Mouse (Mus musculus) cortical plate, adult 2 months (tissue): ENCODE measurements around the gene Dnah2. TPM values are rescaled to one million over a fixed set of nuclear protein-coding genes. Genes with fewer than 3 reads are reported as not detected.

Experiments
- H3K27ac ChIP-seq: fragments of 200-500 bp; 2 replicates; pipeline ENCODE4 v1.5.1; 2012; ENCODE audit warnings: low read length, control low read depth, inconsistent platforms; ENCODE audit not compliant: insufficient read depth
- H3K4me1 ChIP-seq: fragments of 200-500 bp; 2 replicates; pipeline ENCODE4 v1.6.1; 2011; ENCODE audit warnings: low read length; ENCODE audit not compliant: control insufficient read depth, insufficient read depth
- H3K4me3 ChIP-seq: fragments of 200-500 bp; 2 replicates; pipeline ENCODE4 v1.5.1; 2011; ENCODE audit warnings: mild to moderate bottlenecking, low read length, control low read depth; ENCODE audit not compliant: insufficient read depth
- CTCF ChIP-seq: fragments of 200-500 bp; IDR thresholded peaks from 2 replicates; pipeline ENCODE4 v1.5.1; 2011; ENCODE audit warnings: mild to moderate bottlenecking, control low read depth, low read length; ENCODE audit not compliant: insufficient read depth; ENCODE audit errors: extremely low read depth
- POLR2A ChIP-seq: fragments of 200-500 bp; IDR thresholded peaks from 2 replicates; pipeline ENCODE4 v1.6.1; 2011; ENCODE audit warnings: mild to moderate bottlenecking, low read length, control low read depth; ENCODE audit not compliant: insufficient read depth; ENCODE audit errors: extremely low read depth
- polyA plus RNA-seq: library from polyadenylated mRNA; depleted of rRNA; stranded (reverse); fragments of >200 nt; gene quantifications from 2 replicates; pipeline ENCODE4 v1.2.3, GENCODE M21; 2012

Dnah2 gene
- polyA plus RNA-seq, 1 experiment, result 1.6 TPM

- H3K4me1 ChIP-seq, result no peaks in the 10 kb centered on the region
- H3K27ac ChIP-seq, result no peak overlapping the region
- no peak for TF ChIP-seq POLR2A
- no peak for TF ChIP-seq CTCF
- H3K4me3 ChIP-seq, result no peak overlapping the region
Measured at GRCm38 (mm10) chr11:69516151-69516640, 32.7 kb downstream of the Dnah2 start.

- H3K4me3 ChIP-seq, result no peak overlapping the region
- no peak overlapping the region for H3K27ac ChIP-seq
- no peaks in the 10 kb centered on the region for H3K4me1 ChIP-seq
- TF ChIP-seq POLR2A, result no peak
- peak; percentile 97 for TF ChIP-seq CTCF
Measured at GRCm38 (mm10) chr11:69513840-69514239, 35.1 kb downstream of the Dnah2 start.

GRCm38 (mm10) chr11:69510796-69511496 is 38.0 kb downstream of the Dnah2 start:
- TF ChIP-seq CTCF (no peak), POLR2A (no peak)
- Histone ChIP-seq H3K4me1 (no peaks in the 10 kb centered on the region), H3K27ac (no peak overlapping the region), H3K4me3 (no peak overlapping the region)

GRCm38 (mm10) chr11:69503863-69504280 is 45.0 kb downstream of the Dnah2 start:
- Histone ChIP-seq H3K4me3 (no peak overlapping the region), H3K27ac (no peak overlapping the region), H3K4me1 (no peaks in the 10 kb centered on the region)
- TF ChIP-seq CTCF, result no peak
- no peak for TF ChIP-seq POLR2A

GRCm38 (mm10) chr11:69501555-69501954 is 47.4 kb downstream of the Dnah2 start:
- TF ChIP-seq CTCF (no peak), POLR2A (no peak)
- H3K4me3 ChIP-seq, result no peak overlapping the region
- H3K4me1 ChIP-seq, result no peaks in the 10 kb centered on the region
- no peak overlapping the region for H3K27ac ChIP-seq

- Histone ChIP-seq H3K4me1 (no peaks in the 10 kb centered on the region), H3K27ac (no peak overlapping the region), H3K4me3 (no peak overlapping the region)
- TF ChIP-seq CTCF (no peak), POLR2A (no peak)
Measured at GRCm38 (mm10) chr11:69499140-69499539, 49.8 kb downstream of the Dnah2 start.

GRCm38 (mm10) chr11:69491711-69492110 is 57.2 kb downstream of the Dnah2 start:
- Histone ChIP-seq H3K4me1 (no peaks in the 10 kb centered on the region), H3K27ac (no peak overlapping the region), H3K4me3 (no peak overlapping the region)
- TF ChIP-seq POLR2A (no peak), CTCF (no peak)

GRCm38 (mm10) chr11:69490898-69491297 is 58.0 kb downstream of the Dnah2 start:
- no peak overlapping the region for H3K27ac ChIP-seq
- no peaks in the 10 kb centered on the region for H3K4me1 ChIP-seq
- TF ChIP-seq CTCF, result no peak
- TF ChIP-seq POLR2A, result no peak
- no peak overlapping the region for H3K4me3 ChIP-seq

GRCm38 (mm10) chr11:69487474-69487873 is 61.4 kb downstream of the Dnah2 start:
- H3K27ac ChIP-seq, result no peak overlapping the region
- H3K4me3 ChIP-seq, result no peak overlapping the region
- TF ChIP-seq CTCF (no peak), POLR2A (no peak)
- H3K4me1 ChIP-seq, result no peaks in the 10 kb centered on the region

- TF ChIP-seq POLR2A (no peak), CTCF (no peak)
Measured at GRCm38 (mm10) chr11:69477645-69478044, 71.3 kb downstream of the Dnah2 start.

GRCm38 (mm10) chr11:69476802-69477201 is 72.1 kb downstream of the Dnah2 start:
- H3K4me1 ChIP-seq, result no peaks in the 10 kb centered on the region
- no peak overlapping the region for H3K4me3 ChIP-seq
- H3K27ac ChIP-seq, result no peak overlapping the region
- TF ChIP-seq POLR2A (no peak), CTCF (no peak)

More at GRCm38 (mm10) chr11:69477645-69478044, 71.3 kb downstream of the Dnah2 start:
- Histone ChIP-seq H3K27ac (no peak overlapping the region), H3K4me3 (no peak overlapping the region), H3K4me1 (no peaks in the 10 kb centered on the region)

GRCm38 (mm10) chr11:69474737-69475136 is 74.2 kb downstream of the Dnah2 start:
- no peak for TF ChIP-seq POLR2A
- TF ChIP-seq CTCF, result no peak
- H3K27ac ChIP-seq, result no peak overlapping the region
- H3K4me3 ChIP-seq, result no peak overlapping the region

More at GRCm38 (mm10) chr11:69474737-69475136, 74.2 kb downstream of the Dnah2 start:
- no peaks in the 10 kb centered on the region for H3K4me1 ChIP-seq
